Mouse (Mus musculus) T-helper 17 cell (primary cell): Measurements from ENCODE around the gene Utp11.

Experiments
- in situ Hi-C, 2 experiments: fragments of 300-600 bp; cut with MboI, MseI; formaldehyde crosslinking; loops; 1 replicate in 1 of 2; 2 replicates in 1 of 2; pipeline ENCODE4 v1.15.1; 2025; ENCODE audit warnings: high pct_unique_total_duplicates in 2 of 2

Gene Utp11

DNA sequence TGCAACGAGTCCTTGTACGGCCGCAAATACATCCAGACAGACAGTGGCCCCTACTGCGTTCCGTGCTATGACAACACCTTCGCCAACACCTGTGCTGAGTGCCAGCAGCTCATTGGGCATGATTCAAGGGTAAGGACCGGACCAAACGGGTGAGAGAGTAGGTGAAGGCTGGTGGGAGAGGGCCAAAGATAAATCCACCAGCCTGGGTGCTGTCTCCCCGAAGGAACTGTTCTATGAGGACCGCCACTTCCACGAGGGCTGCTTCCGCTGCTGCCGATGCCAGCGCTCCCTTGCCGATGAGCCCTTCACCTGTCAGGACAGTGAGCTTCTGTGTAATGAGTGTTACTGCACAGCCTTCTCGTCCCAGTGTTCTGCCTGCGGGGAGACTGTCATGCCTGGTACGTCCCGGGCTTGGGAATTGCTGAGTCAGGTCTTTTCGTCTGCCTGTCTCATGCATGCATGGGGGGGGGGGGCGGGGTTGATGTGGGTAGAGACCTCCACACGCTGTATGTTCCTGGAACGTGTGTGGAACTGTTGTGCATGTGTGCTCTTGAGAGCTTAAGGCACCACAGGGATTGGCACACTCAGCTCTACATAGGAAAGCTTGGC, 12.4 kb upstream of the Utp11 start:
- in situ Hi-C loops = loop anchor here in 1 of 2 experiments (5.0 to 25.0 kb wide), 4 partner anchors 52 to 1131 kb away; partner anchors contain the start of genes Dnali1, Snip1 and Zc3h12a

DNA sequence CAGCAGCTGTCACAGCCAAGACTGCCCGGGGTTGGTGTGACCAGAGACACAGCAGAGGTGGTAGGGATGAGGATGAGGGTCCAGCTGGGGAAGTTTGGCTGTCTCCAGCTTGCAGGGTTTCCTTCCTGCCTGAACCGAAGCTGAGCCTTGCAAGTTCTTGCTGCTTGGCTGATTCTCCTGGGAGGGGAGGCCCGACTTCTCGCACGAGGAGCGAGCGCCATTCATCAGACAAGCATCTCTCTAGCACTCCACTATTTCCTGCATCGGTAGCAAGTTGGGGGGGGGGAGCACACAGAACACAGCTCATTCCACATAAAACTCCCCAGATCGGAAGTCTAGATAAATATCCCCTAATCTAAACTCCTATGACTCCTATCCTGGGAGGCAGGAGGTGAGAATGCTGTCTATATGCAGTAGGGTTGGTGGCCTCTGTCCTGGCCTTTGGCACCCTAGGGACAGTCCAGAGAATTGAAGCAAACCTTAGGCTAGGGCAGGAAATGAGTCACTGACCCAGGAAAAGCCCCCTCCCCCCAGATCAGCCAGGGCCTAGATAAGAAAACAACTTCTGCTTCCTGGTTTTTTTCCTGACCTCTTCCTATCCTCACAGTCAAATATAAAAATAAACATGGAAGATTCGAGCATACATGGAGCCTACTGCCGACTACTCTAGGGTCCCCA, 11.5 kb upstream of the Utp11 start:
- in situ Hi-C loops = loop anchor here (5.0 to 25.0 kb wide), 5 partner anchors 52 to 1130 kb away; partner anchors contain the start of genes Dnali1 (in 1 of the 2), Snip1 (in 1 of the 2) and Zc3h12a (in 1 of the 2)

DNA sequence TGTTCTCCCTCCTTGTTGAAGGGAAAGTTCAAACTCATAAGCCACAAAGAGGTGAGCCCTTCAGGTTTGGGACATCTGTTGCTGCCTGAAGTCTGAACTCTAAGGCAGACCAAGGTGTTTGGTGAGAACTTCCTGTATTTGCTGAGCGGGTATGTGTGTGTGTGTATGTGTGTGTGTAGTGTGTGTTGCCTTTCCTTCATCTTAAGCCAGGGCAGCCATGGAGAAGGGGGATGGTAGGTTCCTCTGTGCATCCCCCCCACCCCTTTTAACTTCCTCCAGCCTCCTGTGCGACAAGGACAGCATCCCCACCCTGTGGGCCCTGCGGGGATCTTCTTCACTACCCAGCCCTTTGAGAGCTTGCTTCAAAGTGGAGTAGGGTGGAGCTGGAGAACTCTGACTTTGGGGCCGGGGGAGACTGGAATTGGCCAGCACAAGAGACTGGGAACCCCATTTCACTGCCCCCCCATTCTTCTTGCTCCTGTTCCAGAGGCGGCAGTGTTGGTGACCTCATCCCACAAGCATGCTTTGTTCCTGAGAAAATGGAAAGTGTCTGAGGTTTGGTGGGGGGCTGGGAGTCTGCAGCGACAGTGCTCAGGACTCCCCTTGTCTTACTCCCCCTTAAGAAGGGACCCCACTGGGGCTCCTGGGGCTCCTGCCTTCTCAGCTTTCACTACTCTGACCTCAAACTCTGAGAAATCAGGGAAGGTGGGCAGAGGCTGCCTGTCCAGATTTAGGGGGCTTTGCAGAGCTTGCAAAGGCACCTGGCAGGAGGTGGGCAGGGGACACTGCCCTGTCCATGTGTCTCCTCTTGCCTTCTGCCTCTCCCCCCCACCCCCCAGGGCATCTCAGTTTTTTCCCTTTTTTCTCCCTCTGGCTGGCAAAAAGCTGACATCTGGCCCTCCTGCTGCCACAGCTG, 10.7 kb upstream of the Utp11 start:
- in situ Hi-C loops = loop anchor here (5.0 to 25.0 kb wide), 3 partner anchors 358 to 1129 kb away; partner anchors contain the start of genes Dnali1 (in 1 of the 2) and Snip1 (in 1 of the 2)

DNA sequence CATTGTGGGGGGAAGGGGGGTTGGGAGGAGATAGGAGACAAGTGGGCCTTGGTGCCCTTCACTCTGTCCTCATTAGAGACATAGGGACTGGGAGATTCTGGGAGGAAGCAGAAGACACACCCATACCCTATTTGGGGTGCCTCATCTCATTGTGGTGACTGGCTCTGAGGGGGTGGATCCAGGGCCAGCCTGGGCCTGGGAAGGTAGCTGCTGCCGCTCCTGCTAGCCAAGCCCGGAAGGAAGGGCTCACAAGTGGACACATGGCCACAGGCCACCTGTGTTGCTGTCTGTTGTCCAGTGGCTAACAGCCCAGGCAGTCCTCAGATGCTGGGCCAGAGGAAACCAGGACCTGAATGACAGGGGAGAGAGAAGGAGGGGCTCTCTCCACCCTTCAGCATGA, 10.0 kb upstream of the Utp11 start:
- in situ Hi-C loops = loop anchor here (5.0 to 25.0 kb wide), 3 partner anchors 359 to 1129 kb away; partner anchors contain the start of genes Dnali1 (in 1 of the 2) and Snip1 (in 1 of the 2)

DNA sequence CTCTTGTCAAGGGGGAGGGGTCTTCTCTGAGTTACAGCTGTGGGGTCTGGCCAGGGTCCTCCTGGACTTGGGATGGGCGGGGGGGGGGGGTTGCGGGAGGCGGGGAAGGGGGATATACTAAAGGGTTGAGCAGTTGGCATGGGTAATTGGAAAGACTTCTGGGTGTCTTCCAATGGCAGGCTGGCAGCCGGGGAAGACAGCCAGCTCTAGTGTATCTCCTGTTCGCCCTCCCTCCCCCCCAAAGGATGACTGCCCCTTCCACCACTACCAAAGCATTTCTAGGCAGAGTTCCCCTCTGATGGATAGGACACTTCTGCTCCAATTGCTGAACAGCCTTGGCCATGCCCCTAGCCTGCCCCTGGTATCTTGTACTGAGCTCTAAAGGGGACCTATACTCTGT, 8.5 kb upstream of the Utp11 start:
- in situ Hi-C loops = loop anchor here (5.0 to 25.0 kb wide), 3 partner anchors 360 to 1127 kb away; partner anchors contain the start of genes Dnali1 (in 1 of the 2) and Snip1 (in 1 of the 2)

DNA sequence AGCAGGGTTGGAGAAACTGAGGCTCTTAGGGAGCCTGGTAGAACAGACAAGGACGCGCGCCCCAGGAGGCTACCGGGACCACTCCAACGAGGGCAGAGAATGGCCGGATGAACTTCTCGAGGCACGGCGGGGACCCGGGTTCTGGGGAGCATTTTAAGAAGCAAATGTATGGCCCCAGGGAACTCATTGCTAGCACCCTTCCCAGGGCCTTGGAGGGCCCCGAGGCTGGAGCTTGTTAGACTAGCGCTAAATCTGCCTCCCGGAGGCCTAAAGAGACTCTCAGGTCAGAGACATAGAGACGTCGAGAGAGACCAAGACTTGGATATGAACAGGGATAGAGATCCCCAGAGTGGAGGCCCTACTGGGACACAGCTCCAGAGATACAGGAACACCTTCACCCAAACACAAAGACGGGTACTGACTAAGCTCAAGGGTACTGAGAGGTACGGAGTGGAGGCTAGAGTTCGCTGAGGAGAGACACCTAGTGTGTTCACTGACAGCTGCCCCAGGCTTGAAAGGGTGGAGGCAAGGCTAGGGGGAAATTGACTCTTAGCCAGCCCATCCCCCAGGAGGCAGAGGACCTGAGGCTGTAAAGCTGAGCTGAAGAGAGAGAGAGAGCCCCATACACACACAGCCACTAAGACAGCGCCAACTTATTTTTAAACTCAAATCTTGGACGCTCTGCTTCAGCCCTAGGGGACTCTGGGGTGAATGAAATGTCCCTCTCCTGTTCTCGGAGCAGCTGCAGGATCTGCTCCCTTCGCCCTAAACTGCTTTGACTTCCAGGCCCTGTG, 7.8 kb upstream of the Utp11 start:
- in situ Hi-C loops = loop anchor here (5.0 to 25.0 kb wide), 3 partner anchors 361 to 1126 kb away; partner anchors contain the start of genes Dnali1 (in 1 of the 2) and Snip1 (in 1 of the 2)

DNA sequence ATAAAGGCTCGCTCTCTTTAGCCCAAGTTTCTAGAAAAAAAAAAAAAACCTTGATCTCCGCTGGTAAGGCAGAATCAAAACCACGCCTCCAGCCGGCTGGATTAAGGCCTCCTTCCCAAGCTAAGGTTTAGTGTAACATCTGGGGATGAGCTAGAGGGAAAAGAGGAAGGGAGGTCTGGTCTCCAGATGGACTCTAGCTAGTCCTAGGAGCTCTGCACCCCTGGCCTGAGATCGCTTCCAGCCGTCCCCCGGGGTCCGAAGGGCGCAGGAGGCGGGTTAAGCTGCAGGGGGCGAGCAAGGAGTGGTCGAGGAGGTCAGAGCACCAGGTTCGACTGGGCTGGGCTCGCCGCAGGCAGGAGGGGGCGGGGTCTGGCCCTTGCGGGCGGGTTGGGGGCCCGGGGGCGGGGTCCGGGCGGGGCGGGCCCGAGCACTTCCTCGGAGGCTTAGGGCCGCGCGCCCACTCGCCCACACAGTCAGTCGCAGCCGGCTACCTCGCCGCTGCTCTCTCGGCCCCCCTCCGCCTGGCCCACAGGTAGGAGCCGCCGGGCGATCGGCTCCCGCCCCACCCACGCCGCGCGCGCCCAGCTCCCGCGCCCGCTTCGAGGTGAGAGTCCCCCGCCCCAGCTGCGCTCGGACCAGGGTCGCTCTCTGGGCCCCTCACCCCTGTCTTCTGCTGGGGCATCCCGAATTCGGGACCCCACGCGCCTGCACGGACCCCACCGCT, 7.0 kb upstream of the Utp11 start, which contains the start of gene Fhl3:
Fhl3 (plus strand) TSS at position 454 of the 724 bp plus-strand sequence.
- in situ Hi-C loops = loop anchor here (5.0 to 25.0 kb wide), 3 partner anchors 362 to 1126 kb away; partner anchors contain the start of genes Dnali1 (in 1 of the 2) and Snip1 (in 1 of the 2)

DNA sequence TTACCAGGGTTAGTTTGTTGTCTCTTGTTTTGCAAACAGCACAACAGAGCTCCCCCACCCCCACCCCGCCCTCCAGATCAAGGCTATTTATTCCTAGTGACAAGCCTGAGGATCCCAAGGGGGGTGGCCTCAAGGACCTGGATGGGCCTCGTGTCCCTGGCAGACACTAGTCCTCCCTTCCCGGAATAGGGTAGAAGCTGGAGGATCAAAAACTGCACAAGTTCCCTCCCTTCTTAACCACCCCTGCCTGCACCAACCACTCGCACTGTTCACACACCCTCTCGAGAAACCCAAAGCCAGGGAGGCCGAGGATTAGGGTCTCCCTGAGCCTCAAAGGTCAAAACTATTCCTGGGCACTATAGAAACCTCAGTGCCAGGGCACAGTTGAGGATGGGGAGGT, 6.4 kb upstream of the Utp11 start:
- in situ Hi-C loops = loop anchor here (5.0 to 25.0 kb wide), 6 partner anchors 363 to 1862 kb away; partner anchors contain the start of genes 4930535I16Rik (in 1 of the 2), Dnali1 (in 1 of the 2), Ppt1 (in 1 of the 2) and Rragc (in 1 of the 2)

DNA sequence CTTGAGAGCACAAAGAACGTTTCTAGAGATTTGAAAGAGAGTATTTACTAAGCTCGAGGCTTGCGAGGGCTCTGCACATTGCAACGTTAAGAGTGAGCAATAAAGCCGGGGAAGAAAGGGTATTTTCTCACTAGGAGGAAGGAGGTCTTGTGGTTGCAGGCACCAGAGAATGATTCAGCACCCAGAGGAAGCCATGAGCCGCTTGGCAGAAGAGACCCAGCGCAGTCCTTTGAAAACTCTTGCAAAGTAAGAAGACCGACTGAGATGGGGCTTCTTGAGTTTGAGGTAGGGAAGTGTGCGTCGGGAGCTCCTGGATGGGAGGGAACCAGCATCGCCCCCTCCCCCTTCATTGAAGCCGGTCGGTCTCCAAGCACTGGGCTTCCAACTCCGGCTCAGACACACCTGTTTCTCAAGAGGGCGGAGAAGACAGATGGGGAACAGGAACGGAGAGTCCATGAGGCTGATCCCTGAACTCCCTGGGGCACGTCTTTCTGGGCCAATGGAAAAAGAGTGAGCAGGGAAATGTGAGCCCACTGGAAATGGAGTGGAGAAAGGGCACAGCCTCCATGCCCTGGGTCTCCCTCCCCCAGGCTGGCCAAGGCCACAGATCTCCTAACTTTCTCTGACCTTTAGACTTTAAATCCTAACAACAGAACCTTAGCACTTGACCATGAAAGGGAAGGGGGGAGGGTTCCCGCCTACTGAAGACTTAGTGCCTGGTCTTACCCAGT, 2.6 kb upstream of the Utp11 start:
- in situ Hi-C loops = loop anchor here (5.0 to 25.0 kb wide), 3 partner anchors 779 to 1859 kb away; partner anchors contain the start of genes 4930535I16Rik (in 1 of the 2), Ppt1 (in 1 of the 2) and Rragc (in 1 of the 2)

DNA sequence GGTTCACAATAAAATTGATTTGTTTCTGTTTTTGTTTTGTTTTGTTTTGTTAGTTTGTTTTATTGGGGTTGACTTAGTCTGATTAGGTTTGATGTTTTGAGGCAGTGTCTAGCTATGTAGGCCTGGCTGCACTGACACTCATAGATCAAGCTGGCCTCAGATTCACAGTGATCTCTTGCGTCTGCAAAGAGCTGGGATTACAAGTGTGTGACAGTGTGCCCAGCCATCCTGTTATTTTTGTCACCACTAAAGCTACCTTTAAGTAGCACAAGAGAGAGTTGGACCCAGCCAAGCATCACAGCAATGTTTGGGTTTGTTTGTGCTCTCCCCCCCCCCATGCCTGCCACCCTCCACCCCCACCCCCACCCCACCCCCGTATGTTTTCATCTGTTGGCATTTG, 1.2 kb upstream of the Utp11 start:
- in situ Hi-C loops = loop anchor here in 1 of 2 experiments (25.0 kb wide), 2 partner anchors 957 to 1857 kb away; partner anchors contain the start of gene Ppt1

DNA sequence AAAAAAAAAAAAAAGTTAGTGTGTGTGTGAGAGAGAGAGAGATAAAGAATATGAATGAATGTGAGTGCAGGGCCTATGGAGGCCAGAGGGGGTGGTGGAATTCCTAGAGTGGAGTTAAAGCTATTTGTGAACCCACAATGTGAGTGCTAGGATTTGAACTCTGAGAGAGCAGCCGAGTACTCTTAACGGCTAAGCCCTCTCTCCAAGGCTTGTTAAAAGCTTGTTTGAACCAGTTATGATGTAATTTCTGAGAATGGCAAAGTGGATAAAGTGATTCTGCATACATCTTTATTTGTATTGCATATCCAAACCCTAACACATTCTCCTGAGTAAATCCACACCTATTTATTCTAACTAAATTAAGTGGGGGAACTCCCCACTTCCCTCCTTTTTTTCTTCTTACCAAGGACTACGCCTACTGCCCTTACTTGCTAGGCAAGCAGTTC, 961 bp downstream of the Utp11 start:
- in situ Hi-C loops = loop anchor here in 1 of 2 experiments (25.0 kb wide), 2 partner anchors 955 to 1855 kb away; partner anchors contain the start of gene Ppt1

DNA sequence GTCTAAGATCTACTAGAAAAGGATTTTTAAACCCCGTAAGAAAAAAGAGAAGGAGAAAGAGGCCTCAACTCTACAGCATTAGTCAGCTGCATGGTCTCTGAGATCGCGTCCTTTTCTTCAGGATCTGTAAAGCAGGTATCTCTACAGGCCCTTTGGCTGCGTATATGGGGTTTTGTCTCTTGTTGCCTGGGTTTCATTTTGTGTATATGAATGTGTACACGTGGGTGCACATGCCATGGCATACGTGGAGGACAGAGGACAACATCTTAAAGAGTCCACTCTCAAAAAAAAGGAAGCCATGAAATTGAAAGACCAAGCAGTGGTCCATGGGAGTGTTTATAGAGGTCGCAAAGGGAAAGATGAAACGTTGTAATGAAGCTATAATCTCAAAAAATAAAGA, 1.9 kb downstream of the Utp11 start:
- in situ Hi-C loops = loop anchor here in 1 of 2 experiments (25.0 kb wide), 2 partner anchors 954 to 1854 kb away; partner anchors contain the start of gene Ppt1

DNA sequence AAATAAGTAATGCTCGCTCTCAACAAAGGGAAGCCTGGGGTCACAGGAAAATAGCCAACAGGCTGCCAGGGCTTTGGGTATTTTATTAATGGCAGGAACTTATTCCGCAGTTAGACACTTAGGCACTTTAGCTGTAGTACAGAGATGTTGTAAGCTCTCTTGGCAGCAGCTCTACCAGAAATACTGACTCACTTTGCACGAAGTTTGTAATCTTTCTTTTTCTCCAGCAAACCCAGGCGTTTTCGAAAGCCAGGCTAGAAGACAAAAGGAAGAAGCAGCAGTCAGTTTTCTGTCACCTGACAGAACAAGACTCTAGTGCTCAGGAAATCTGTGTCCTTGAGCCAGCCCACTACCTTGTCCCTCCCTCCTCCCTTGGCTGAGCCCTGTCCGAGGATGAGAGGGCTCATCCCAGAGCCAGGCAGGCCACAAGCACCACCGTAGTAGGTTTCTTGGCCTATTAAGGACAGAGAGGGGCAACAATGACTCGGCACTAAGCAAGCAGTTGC, 7.5 kb downstream of the Utp11 start:
- in situ Hi-C loops = loop anchor here (10.0 to 25.0 kb wide), 3 partner anchors 751 to 1849 kb away; partner anchors contain the start of gene Ppt1 (in 1 of the 2)

DNA sequence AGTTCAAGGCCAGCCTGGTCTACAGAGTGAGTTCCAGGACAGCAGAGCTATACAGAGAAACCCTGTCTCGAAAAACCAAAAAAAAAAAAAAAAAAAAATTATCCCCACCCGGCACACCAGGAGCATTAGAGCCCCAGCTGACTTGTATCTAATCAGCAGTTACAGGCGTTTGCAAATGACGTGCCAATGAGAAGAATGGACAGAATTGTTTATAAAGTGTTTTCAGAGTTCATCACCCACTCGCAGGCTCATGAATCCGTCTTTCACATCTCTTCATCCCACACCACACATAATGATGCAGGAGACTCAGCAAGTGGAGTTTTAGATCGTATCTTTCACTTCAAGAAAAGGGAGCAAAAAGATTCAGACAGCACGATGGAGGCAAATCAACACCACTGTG, 7.9 kb downstream of the Utp11 start:
- in situ Hi-C loops = loop anchor here (10.0 to 25.0 kb wide), 3 partner anchors 751 to 1848 kb away; partner anchors contain the start of gene Ppt1 (in 1 of the 2)

DNA sequence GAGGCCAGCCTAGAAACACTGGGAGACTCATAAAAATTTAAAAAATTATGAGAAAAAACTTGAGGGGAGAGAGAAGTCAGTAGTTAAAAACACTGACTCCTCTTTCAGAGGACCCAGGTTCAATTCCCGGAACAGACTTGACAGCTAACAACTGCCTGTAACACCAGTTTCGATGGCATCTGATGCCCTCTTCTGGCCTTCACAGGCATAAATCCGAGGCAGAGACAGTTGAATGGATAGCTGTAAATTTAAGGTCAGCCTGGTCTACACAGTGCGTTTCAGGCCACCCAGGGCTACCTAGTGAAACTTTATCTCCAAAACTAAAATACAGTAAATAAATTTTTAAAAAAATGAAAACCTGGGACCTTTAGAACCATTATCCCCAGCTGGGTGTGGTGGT, 8.4 kb downstream of the Utp11 start:
- in situ Hi-C loops = loop anchor here (10.0 to 25.0 kb wide), 3 partner anchors 750 to 1848 kb away; partner anchors contain the start of gene Ppt1 (in 1 of the 2)

DNA sequence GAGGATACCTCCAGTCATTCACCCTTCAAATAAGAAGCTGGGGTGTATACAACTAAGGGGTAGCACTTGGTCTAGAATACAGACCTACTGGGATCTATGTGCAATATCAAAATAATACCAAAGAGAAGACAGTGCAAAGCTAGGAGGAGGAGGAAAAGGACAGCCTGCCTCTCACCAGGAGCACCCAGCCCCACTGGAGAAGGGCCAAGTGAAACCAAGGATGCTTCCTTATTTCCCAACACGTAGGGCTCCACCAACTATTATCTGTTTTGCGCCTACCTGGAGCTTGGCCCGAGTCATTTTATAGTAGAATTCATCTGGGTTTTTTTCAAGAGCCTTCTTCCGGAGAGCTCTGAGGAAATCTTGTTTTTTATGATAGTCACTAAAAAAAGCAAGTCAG, 9.9 kb downstream of the Utp11 start:
- in situ Hi-C loops = loop anchor here (10.0 to 25.0 kb wide), 3 partner anchors 749 to 1846 kb away; partner anchors contain the start of gene Ppt1 (in 1 of the 2)

DNA sequence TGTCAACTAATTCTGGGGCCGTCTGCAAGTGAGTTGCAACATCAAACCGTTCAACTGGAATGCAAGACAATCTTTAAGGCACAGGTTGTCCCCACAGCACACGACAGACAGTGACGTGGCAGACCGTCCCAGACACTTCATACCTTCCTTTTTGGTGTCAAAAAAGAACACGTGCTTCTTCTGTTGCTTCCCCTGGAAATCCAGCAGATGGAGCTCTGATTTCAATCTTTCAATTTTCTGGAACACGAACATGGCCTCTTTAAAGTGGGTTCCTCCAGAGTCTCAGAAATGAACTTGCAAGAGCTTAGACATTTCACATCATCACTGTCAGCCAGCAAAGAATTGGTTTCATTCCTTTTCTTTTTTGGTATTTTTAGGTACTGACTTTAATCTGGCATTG, 11.1 kb downstream of the Utp11 start:
- in situ Hi-C loops = loop anchor here (10.0 to 25.0 kb wide), 3 partner anchors 747 to 1845 kb away; partner anchors contain the start of gene Ppt1 (in 1 of the 2)
